Mouse (Mus musculus): ENCODE results near the gene Prcc. TPM values are rescaled to one million over a fixed set of nuclear protein-coding genes. Genes with fewer than 3 reads are reported as not detected.

The Prcc gene
- polyA plus RNA-seq, 1 experiment from 2014 or later, result 7.1 TPM

GRCm38 (mm10) chr3:87859813-87860212, 25.6 kb downstream of the Prcc start:
- DNase-seq (ENCODE audit: low spot score), result peak; percentile 55
- H3K9me3 ChIP-seq (ENCODE audit: control insufficient read depth, low read length), result no peaks in the 10 kb centered on the region
- H3K4me2 ChIP-seq (replicated peaks; ENCODE audit: low read depth), result no peak overlapping the region
- 18% methylated on average over 3 of the region's 3 CpGs for WGBS
- H3K36me3 ChIP-seq (ENCODE audit: control insufficient read depth, insufficient read depth, low read length), result peaks cover 27% of the 10 kb centered on the region
- H3K4me1 ChIP-seq (replicated peaks; ENCODE audit: control insufficient read depth, insufficient read depth), result no peaks in the 10 kb centered on the region
- no peak overlapping the region for H3K9ac ChIP-seq (ENCODE audit: low read length)
- no peak overlapping the region for H3K4me3 ChIP-seq (ENCODE audit: low read depth, low read length)
- no peaks in the 10 kb centered on the region for H3K27me3 ChIP-seq (ENCODE audit: control insufficient read depth, insufficient read depth, low read length)
- no peak overlapping the region for H3K27ac ChIP-seq (replicated peaks)
- TF ChIP-seq EP300 (optimal IDR thresholded peaks at IDR 0.05), result no peak
- peak; percentile 88 for TF ChIP-seq CTCF (IDR thresholded peaks at IDR 0.05; ENCODE audit: low read depth)
- peak; percentile 58; the same call in 1 of the 2 replicates for ATAC-seq (ENCODE audit: low FRiP score, low TSS enrichment)

GRCm38 (mm10) chr3:87857666-87858065, 27.7 kb downstream of the Prcc start:
- DNase-seq (ENCODE audit: low spot score) (no peak), ATAC-seq (ENCODE audit: low FRiP score, low TSS enrichment) (no peak)
- no peak for TF ChIP-seq CTCF (IDR thresholded peaks at IDR 0.05; ENCODE audit: low read depth)
- Histone ChIP-seq H3K9me3 (ENCODE audit: control insufficient read depth, low read length) (no peaks in the 10 kb centered on the region), H3K9ac (ENCODE audit: low read length) (no peak overlapping the region), H3K4me2 (replicated peaks; ENCODE audit: low read depth) (no peak overlapping the region), H3K27ac (replicated peaks) (no peak overlapping the region), H3K4me3 (ENCODE audit: low read depth, low read length) (no peak overlapping the region), H3K36me3 (ENCODE audit: control insufficient read depth, insufficient read depth, low read length) (peaks cover 23% of the 10 kb centered on the region), H3K4me1 (replicated peaks; ENCODE audit: control insufficient read depth, insufficient read depth) (no peaks in the 10 kb centered on the region), H3K27me3 (ENCODE audit: control insufficient read depth, insufficient read depth, low read length) (no peaks in the 10 kb centered on the region)
- WGBS, result 93% methylated on average over 8 of the region's 8 CpGs

GRCm38 (mm10) chr3:87855936-87856335, 29.5 kb downstream of the Prcc start:
- H3K4me2 ChIP-seq (replicated peaks; ENCODE audit: low read depth), result no peak overlapping the region
- H3K27me3 ChIP-seq (ENCODE audit: control insufficient read depth, insufficient read depth, low read length), result no peaks in the 10 kb centered on the region
- TF ChIP-seq EP300 (optimal IDR thresholded peaks at IDR 0.05), result no peak
- no peaks in the 10 kb centered on the region for H3K9me3 ChIP-seq (ENCODE audit: control insufficient read depth, low read length)
- no peak overlapping the region for H3K9ac ChIP-seq (ENCODE audit: low read length)
- no peak overlapping the region for H3K27ac ChIP-seq (replicated peaks)
- peaks cover 18% of the 10 kb centered on the region; the same call in 1 of the 2 replicates for H3K36me3 ChIP-seq (ENCODE audit: control insufficient read depth, insufficient read depth, low read length)
- ATAC-seq (ENCODE audit: low FRiP score, low TSS enrichment), result no peak
- WGBS, result 68% methylated on average over 8 of the region's 8 CpGs
- no peaks in the 10 kb centered on the region for H3K4me1 ChIP-seq (replicated peaks; ENCODE audit: control insufficient read depth, insufficient read depth)
- DNase-seq (ENCODE audit: low spot score), result no peak
- no peak overlapping the region for H3K4me3 ChIP-seq (ENCODE audit: low read depth, low read length)

DNA sequence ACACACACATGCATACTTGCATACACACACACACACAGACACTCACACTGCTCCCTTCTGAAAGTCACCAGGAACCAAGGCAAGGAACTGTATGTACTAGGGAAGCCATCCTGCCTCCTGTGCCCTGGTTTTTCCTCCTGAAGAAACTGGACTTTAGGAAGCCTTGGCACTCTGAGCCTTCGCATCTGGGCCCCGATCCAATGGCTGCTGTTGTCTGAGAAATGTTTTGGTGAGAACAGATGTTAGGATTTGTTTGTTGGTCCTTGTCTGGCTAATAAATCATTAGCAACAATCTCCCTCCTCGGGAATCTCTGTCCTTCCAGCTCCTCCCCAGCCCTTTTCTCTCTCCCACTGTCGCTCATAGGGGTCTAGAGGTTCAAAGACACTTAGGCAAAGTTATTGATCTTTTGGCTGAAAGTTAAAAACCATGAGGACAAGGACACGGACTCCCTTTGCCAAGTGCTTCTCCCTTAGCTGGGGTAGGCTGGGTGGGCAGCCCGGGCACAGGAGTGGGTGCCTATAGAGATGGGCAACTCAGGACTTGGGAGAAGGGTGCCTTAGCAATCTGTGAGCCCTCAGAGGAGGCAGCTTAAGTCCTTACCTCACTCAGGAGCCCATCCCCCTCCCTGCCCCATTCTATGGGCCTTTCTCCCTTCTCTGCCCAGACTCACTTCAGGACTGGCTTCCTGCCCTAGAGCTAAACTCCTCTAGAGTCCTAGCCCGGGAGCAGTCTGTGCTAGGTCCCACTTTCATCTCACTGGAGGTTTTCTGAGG, 30.4 kb downstream of the Prcc start:
- no peak for TF ChIP-seq EP300 (optimal IDR thresholded peaks at IDR 0.05)
- Histone ChIP-seq H3K4me2 (replicated peaks; ENCODE audit: low read depth) (no peak overlapping the region), H3K9me3 (ENCODE audit: control insufficient read depth, low read length) (no peaks in the 10 kb centered on the region), H3K27ac (replicated peaks) (no peak overlapping the region; the same call in 1 of the 2 replicates), H3K36me3 (ENCODE audit: control insufficient read depth, insufficient read depth, low read length) (peaks cover 16% of the 10 kb centered on the region; the same call in 1 of the 2 replicates), H3K4me3 (ENCODE audit: low read depth, low read length) (no peak overlapping the region), H3K27me3 (ENCODE audit: control insufficient read depth, insufficient read depth, low read length) (no peaks in the 10 kb centered on the region), H3K9ac (ENCODE audit: low read length) (no peak overlapping the region), H3K4me1 (replicated peaks; ENCODE audit: control insufficient read depth, insufficient read depth) (no peaks in the 10 kb centered on the region)
- ATAC-seq (ENCODE audit: low FRiP score, low TSS enrichment) (no peak), DNase-seq (ENCODE audit: low spot score) (no peak)
- 36% methylated on average over 7 of the region's 7 CpGs for WGBS

GRCm38 (mm10) chr3:87849117-87849516, 36.3 kb downstream of the Prcc start:
- 78% methylated on average over 14 of the region's 14 CpGs for WGBS
- Histone ChIP-seq H3K4me3 (ENCODE audit: low read depth, low read length) (no peak overlapping the region), H3K36me3 (ENCODE audit: control insufficient read depth, insufficient read depth, low read length) (no peaks in the 10 kb centered on the region), H3K27ac (replicated peaks) (no peak overlapping the region), H3K9me3 (ENCODE audit: control insufficient read depth, low read length) (no peaks in the 10 kb centered on the region), H3K9ac (ENCODE audit: low read length) (no peak overlapping the region), H3K4me1 (replicated peaks; ENCODE audit: control insufficient read depth, insufficient read depth) (no peaks in the 10 kb centered on the region), H3K4me2 (replicated peaks; ENCODE audit: low read depth) (no peak overlapping the region), H3K27me3 (ENCODE audit: control insufficient read depth, insufficient read depth, low read length) (no peaks in the 10 kb centered on the region)
- DNase-seq (ENCODE audit: low spot score) (no peak), ATAC-seq (ENCODE audit: low FRiP score, low TSS enrichment) (no peak)
- TF ChIP-seq CTCF (IDR thresholded peaks at IDR 0.05; ENCODE audit: low read depth), result no peak

- H3K27me3 ChIP-seq (ENCODE audit: control insufficient read depth, insufficient read depth, low read length), result no peaks in the 10 kb centered on the region
- ATAC-seq (ENCODE audit: low FRiP score, low TSS enrichment) (no peak), DNase-seq (ENCODE audit: low spot score) (no peak)
- no peak overlapping the region for H3K9ac ChIP-seq (ENCODE audit: low read length)
- H3K36me3 ChIP-seq (ENCODE audit: control insufficient read depth, insufficient read depth, low read length), result no peaks in the 10 kb centered on the region
- H3K4me2 ChIP-seq (replicated peaks; ENCODE audit: low read depth), result no peak overlapping the region
- no peaks in the 10 kb centered on the region for H3K4me1 ChIP-seq (replicated peaks; ENCODE audit: control insufficient read depth, insufficient read depth)
- H3K9me3 ChIP-seq (ENCODE audit: control insufficient read depth, low read length), result no peaks in the 10 kb centered on the region
- TF ChIP-seq CTCF (IDR thresholded peaks at IDR 0.05; ENCODE audit: low read depth) (no peak), EP300 (optimal IDR thresholded peaks at IDR 0.05) (no peak)
- 77% methylated on average over 5 of the region's 5 CpGs for WGBS
- no peak overlapping the region for H3K27ac ChIP-seq (replicated peaks)
- H3K4me3 ChIP-seq (ENCODE audit: low read depth, low read length), result no peak overlapping the region
These were observed 37.7 kb downstream of the Prcc start for GRCm38 (mm10) chr3:87847680-87848079.
